Mouse (Mus musculus): ENCODE data around the gene Arhgap21. TPM values are rescaled to one million over a fixed set of nuclear protein-coding genes. Genes with fewer than 3 reads are reported as not detected.

Arhgap21 gene
- polyA plus RNA-seq, 1 experiment from 2014 or later, result 15.3 TPM

- DNase-seq (ENCODE audit: low spot score) (no peak), ATAC-seq (replicated peaks; ENCODE audit: low FRiP score) (no peak)
- no peaks in the 10 kb centered on the region for H3K36me3 ChIP-seq (ENCODE audit: control insufficient read depth, insufficient read depth, low read length)
- H3K27ac ChIP-seq (ENCODE audit: low read depth, low read length), result no peak overlapping the region
- no peak overlapping the region for H3K9ac ChIP-seq (ENCODE audit: low read depth, low read length)
- WGBS, result 40% methylated on average over 2 of the region's 2 CpGs
- 0 out of 2 replicates have a peak overlapping the region, but pooled peaks have one; percentile 25 for H3K4me2 ChIP-seq
- no peaks in the 10 kb centered on the region for H3K9me3 ChIP-seq (ENCODE audit: control insufficient read depth, low read length)
- peaks cover 55% of the 10 kb centered on the region for H3K4me1 ChIP-seq (replicated peaks; ENCODE audit: control insufficient read depth, insufficient read depth, low read length)
- no peak overlapping the region for H3K4me3 ChIP-seq (ENCODE audit: low read depth, low read length)
- no peaks in the 10 kb centered on the region for H3K27me3 ChIP-seq (replicated peaks; ENCODE audit: control insufficient read depth, insufficient read depth, low read length)
These were observed 6.4 kb downstream of the Arhgap21 start for GRCm38 (mm10) chr2:20962284-20962683.

GRCm38 (mm10) chr2:20961825-20962224, 6.9 kb downstream of the Arhgap21 start:
- no peaks in the 10 kb centered on the region for H3K36me3 ChIP-seq (ENCODE audit: control insufficient read depth, insufficient read depth, low read length)
- no peak overlapping the region for H3K9ac ChIP-seq (ENCODE audit: low read depth, low read length)
- H3K4me1 ChIP-seq (replicated peaks; ENCODE audit: control insufficient read depth, insufficient read depth, low read length), result peaks cover 54% of the 10 kb centered on the region
- DNase-seq (ENCODE audit: low spot score) (no peak), ATAC-seq (replicated peaks; ENCODE audit: low FRiP score) (no peak)
- H3K9me3 ChIP-seq (ENCODE audit: control insufficient read depth, low read length), result no peaks in the 10 kb centered on the region
- 55% methylated on average over 6 of the region's 6 CpGs for WGBS
- H3K27me3 ChIP-seq (replicated peaks; ENCODE audit: control insufficient read depth, insufficient read depth, low read length), result no peaks in the 10 kb centered on the region
- no peak overlapping the region for H3K27ac ChIP-seq (ENCODE audit: low read depth, low read length)
- peak overlapping the region; percentile 6; the same call in 1 of the 2 replicates for H3K4me2 ChIP-seq
- H3K4me3 ChIP-seq (ENCODE audit: low read depth, low read length), result no peak overlapping the region

- no peak overlapping the region for H3K27ac ChIP-seq (ENCODE audit: low read depth, low read length)
- ATAC-seq (replicated peaks; ENCODE audit: low FRiP score) (no peak), DNase-seq (ENCODE audit: low spot score) (no peak)
- no peak overlapping the region for H3K4me2 ChIP-seq
- no peak overlapping the region for H3K9ac ChIP-seq (ENCODE audit: low read depth, low read length)
- H3K36me3 ChIP-seq (ENCODE audit: control insufficient read depth, insufficient read depth, low read length), result no peaks in the 10 kb centered on the region
- peaks cover 49% of the 10 kb centered on the region for H3K4me1 ChIP-seq (replicated peaks; ENCODE audit: control insufficient read depth, insufficient read depth, low read length)
- 51% methylated on average over 8 of the region's 8 CpGs for WGBS
- H3K27me3 ChIP-seq (replicated peaks; ENCODE audit: control insufficient read depth, insufficient read depth, low read length), result no peaks in the 10 kb centered on the region
- no peak overlapping the region for H3K4me3 ChIP-seq (ENCODE audit: low read depth, low read length)
- no peaks in the 10 kb centered on the region for H3K9me3 ChIP-seq (ENCODE audit: control insufficient read depth, low read length)
These were observed 7.4 kb downstream of the Arhgap21 start for GRCm38 (mm10) chr2:20961295-20961694.

- WGBS, result 65% methylated on average over 8 of the region's 8 CpGs
- no peak for ATAC-seq (replicated peaks; ENCODE audit: low FRiP score)
- Histone ChIP-seq H3K4me3 (ENCODE audit: low read depth, low read length) (no peak overlapping the region), H3K9me3 (ENCODE audit: control insufficient read depth, low read length) (no peaks in the 10 kb centered on the region), H3K27me3 (replicated peaks; ENCODE audit: control insufficient read depth, insufficient read depth, low read length) (no peaks in the 10 kb centered on the region), H3K36me3 (ENCODE audit: control insufficient read depth, insufficient read depth, low read length) (no peaks in the 10 kb centered on the region), H3K9ac (ENCODE audit: low read depth, low read length) (no peak overlapping the region), H3K27ac (ENCODE audit: low read depth, low read length) (no peak overlapping the region), H3K4me2 (no peak overlapping the region), H3K4me1 (replicated peaks; ENCODE audit: control insufficient read depth, insufficient read depth, low read length) (peaks cover 42% of the 10 kb centered on the region)
- no peak for DNase-seq (ENCODE audit: low spot score)
These were observed 8.0 kb downstream of the Arhgap21 start for GRCm38 (mm10) chr2:20960668-20961035.

GRCm38 (mm10) chr2:20959906-20960667, 8.6 kb downstream of the Arhgap21 start:
- Histone ChIP-seq H3K9me3 (ENCODE audit: control insufficient read depth, low read length) (no peaks in the 10 kb centered on the region), H3K4me3 (ENCODE audit: low read depth, low read length) (no peak overlapping the region), H3K4me1 (replicated peaks; ENCODE audit: control insufficient read depth, insufficient read depth, low read length) (peaks cover 44% of the 10 kb centered on the region), H3K4me2 (no peak overlapping the region), H3K36me3 (ENCODE audit: control insufficient read depth, insufficient read depth, low read length) (no peaks in the 10 kb centered on the region), H3K27me3 (replicated peaks; ENCODE audit: control insufficient read depth, insufficient read depth, low read length) (no peaks in the 10 kb centered on the region), H3K27ac (ENCODE audit: low read depth, low read length) (no peak overlapping the region), H3K9ac (ENCODE audit: low read depth, low read length) (no peak overlapping the region)
- 86% methylated on average over 9 of the region's 9 CpGs for WGBS
- DNase-seq (ENCODE audit: low spot score) (no peak), ATAC-seq (replicated peaks; ENCODE audit: low FRiP score) (no peak)

GRCm38 (mm10) chr2:20959045-20959444, 9.6 kb downstream of the Arhgap21 start:
- DNase-seq (ENCODE audit: low spot score) (no peak), ATAC-seq (replicated peaks; ENCODE audit: low FRiP score) (peak; percentile 84)
- 23% methylated on average over 2 of the region's 2 CpGs for WGBS
- Histone ChIP-seq H3K4me3 (ENCODE audit: low read depth, low read length) (no peak overlapping the region), H3K27ac (ENCODE audit: low read depth, low read length) (0 out of 2 replicates have a peak overlapping the region, but pooled peaks have one; percentile 32), H3K4me2 (no peak overlapping the region), H3K9me3 (ENCODE audit: control insufficient read depth, low read length) (no peaks in the 10 kb centered on the region), H3K4me1 (replicated peaks; ENCODE audit: control insufficient read depth, insufficient read depth, low read length) (peaks cover 40% of the 10 kb centered on the region), H3K27me3 (replicated peaks; ENCODE audit: control insufficient read depth, insufficient read depth, low read length) (no peaks in the 10 kb centered on the region), H3K9ac (ENCODE audit: low read depth, low read length) (no peak overlapping the region), H3K36me3 (ENCODE audit: control insufficient read depth, insufficient read depth, low read length) (no peaks in the 10 kb centered on the region)

- H3K4me1 ChIP-seq (replicated peaks; ENCODE audit: control insufficient read depth, insufficient read depth, low read length), result peaks cover 30% of the 10 kb centered on the region
- no peak for ATAC-seq (replicated peaks; ENCODE audit: low FRiP score)
- no peak overlapping the region for H3K27ac ChIP-seq (ENCODE audit: low read depth, low read length)
- WGBS, result 87% methylated on average over 1 of the region's 1 CpGs
- no peak overlapping the region for H3K4me2 ChIP-seq
- no peak for DNase-seq (ENCODE audit: low spot score)
- H3K36me3 ChIP-seq (ENCODE audit: control insufficient read depth, insufficient read depth, low read length), result no peaks in the 10 kb centered on the region
- no peak overlapping the region for H3K4me3 ChIP-seq (ENCODE audit: low read depth, low read length)
- H3K9me3 ChIP-seq (ENCODE audit: control insufficient read depth, low read length), result no peaks in the 10 kb centered on the region
- no peaks in the 10 kb centered on the region for H3K27me3 ChIP-seq (replicated peaks; ENCODE audit: control insufficient read depth, insufficient read depth, low read length)
- H3K9ac ChIP-seq (ENCODE audit: low read depth, low read length), result no peak overlapping the region
These were observed 10.7 kb downstream of the Arhgap21 start for GRCm38 (mm10) chr2:20957995-20958394.

GRCm38 (mm10) chr2:20956716-20957115, 12.0 kb downstream of the Arhgap21 start:
- H3K4me2 ChIP-seq, result no peak overlapping the region
- WGBS, result 85% methylated on average over 5 of the region's 5 CpGs
- H3K4me1 ChIP-seq (replicated peaks; ENCODE audit: control insufficient read depth, insufficient read depth, low read length), result peaks cover 18% of the 10 kb centered on the region
- H3K9me3 ChIP-seq (ENCODE audit: control insufficient read depth, low read length), result no peaks in the 10 kb centered on the region
- H3K27ac ChIP-seq (ENCODE audit: low read depth, low read length), result no peak overlapping the region
- DNase-seq (ENCODE audit: low spot score), result no peak
- no peaks in the 10 kb centered on the region for H3K36me3 ChIP-seq (ENCODE audit: control insufficient read depth, insufficient read depth, low read length)
- no peak overlapping the region for H3K9ac ChIP-seq (ENCODE audit: low read depth, low read length)
- H3K4me3 ChIP-seq (ENCODE audit: low read depth, low read length), result no peak overlapping the region
- ATAC-seq (replicated peaks; ENCODE audit: low FRiP score), result no peak
- no peaks in the 10 kb centered on the region for H3K27me3 ChIP-seq (replicated peaks; ENCODE audit: control insufficient read depth, insufficient read depth, low read length)

GRCm38 (mm10) chr2:20955996-20956395, 12.7 kb downstream of the Arhgap21 start:
- Histone ChIP-seq H3K9me3 (ENCODE audit: control insufficient read depth, low read length) (no peaks in the 10 kb centered on the region), H3K27me3 (replicated peaks; ENCODE audit: control insufficient read depth, insufficient read depth, low read length) (no peaks in the 10 kb centered on the region), H3K4me3 (ENCODE audit: low read depth, low read length) (no peak overlapping the region), H3K36me3 (ENCODE audit: control insufficient read depth, insufficient read depth, low read length) (no peaks in the 10 kb centered on the region), H3K4me2 (no peak overlapping the region), H3K27ac (ENCODE audit: low read depth, low read length) (no peak overlapping the region), H3K9ac (ENCODE audit: low read depth, low read length) (no peak overlapping the region), H3K4me1 (replicated peaks; ENCODE audit: control insufficient read depth, insufficient read depth, low read length) (peaks cover 18% of the 10 kb centered on the region)
- ATAC-seq (replicated peaks; ENCODE audit: low FRiP score), result no peak
- no peak for DNase-seq (ENCODE audit: low spot score)
- 68% methylated on average over 6 of the region's 6 CpGs for WGBS

All from liver, embryonic 11.5 days (tissue).